Mouse (Mus musculus) limb, embryonic 14.5 days (tissue): ENCODE results near the gene Ssrp1. TPM values are rescaled to one million over a fixed set of nuclear protein-coding genes. Genes with fewer than 3 reads are reported as not detected.
A peak's percentile ranks its signal among the peaks of the same experiment; 100 is the strongest.

Experiments
- ATAC-seq: fragments of 200-750 bp; cut with Nextera tagmentation; 2 replicates; pipeline ENCODE4 v1.8.0; 2017; ENCODE audit warnings: low read depth, moderate number of reproducible peaks, moderate TSS enrichment; ENCODE audit not compliant: low FRiP score
- DNase-seq: peaks from one replicate; pipeline ENCODE4 v3.0.0-alpha.2; 2015; ENCODE audit warnings: low spot score
- H3K27ac ChIP-seq: fragments of 300-500 bp; sonication (generic); replicated peaks from 2 replicates; pipeline ENCODE4 v1.5.1; 2014; ENCODE audit warnings: low read depth, mild to moderate bottlenecking, low read length, moderate library complexity, mixed read lengths
- H3K27me3 ChIP-seq: fragments of 300-500 bp; sonication (generic); 2 replicates; pipeline ENCODE4 v1.6.1; 2014; ENCODE audit warnings: low read length, mixed read lengths; ENCODE audit not compliant: control insufficient read depth, insufficient read depth
- H3K36me3 ChIP-seq: fragments of 300-500 bp; sonication (generic); 2 replicates; pipeline ENCODE4 v1.6.1; 2014; ENCODE audit warnings: mild to moderate bottlenecking, low read length, moderate library complexity, mixed read lengths; ENCODE audit not compliant: control insufficient read depth, insufficient read depth
- H3K4me1 ChIP-seq: fragments of 300-500 bp; sonication (generic); 2 replicates; pipeline ENCODE4 v1.6.1; 2014; ENCODE audit warnings: antibody characterized with exemption, low read length, mixed read lengths; ENCODE audit not compliant: control insufficient read depth, insufficient read depth
- H3K4me2 ChIP-seq: fragments of 300-500 bp; sonication (generic); replicated peaks from 2 replicates; pipeline ENCODE4 v1.6.1; 2014; ENCODE audit warnings: low read depth, mild to moderate bottlenecking, low read length, moderate library complexity; ENCODE audit not compliant: severe bottlenecking
- H3K4me3 ChIP-seq: fragments of 300-500 bp; sonication (generic); replicated peaks from 2 replicates; pipeline ENCODE4 v1.5.1; 2014; ENCODE audit warnings: low read length
- H3K9ac ChIP-seq: fragments of 300-500 bp; sonication (generic); 2 replicates; pipeline ENCODE4 v1.6.1; 2014; ENCODE audit warnings: mild to moderate bottlenecking, low read depth, low read length, moderate library complexity; ENCODE audit not compliant: severe bottlenecking
- H3K9me3 ChIP-seq: fragments of 300-500 bp; sonication (generic); 2 replicates; pipeline ENCODE4 v1.6.1; 2016; ENCODE audit warnings: low read length; ENCODE audit not compliant: control insufficient read depth
- POLR2A ChIP-seq: fragments of 200-500 bp; IDR thresholded peaks from 2 replicates; pipeline ENCODE4 v1.8.0; 2012; ENCODE audit warnings: inconsistent platforms, mild to moderate bottlenecking, moderate library complexity, borderline replicate concordance; ENCODE audit not compliant: insufficient read depth, insufficient read length; ENCODE audit errors: extremely low read depth
- WGBS: fragments of 180-500 bp; shearing (Covaris S2); extraction: QIAGEN DNeasy Blood & Tissue Kit; methylation state at CpG from one replicate; pipeline ENCODE4 v1.1.7; 2014; 5-methylcytosine and 5-hydroxymethylcytosine counted together
- polyA plus RNA-seq, 2 experiments: library from polyadenylated mRNA; depleted of rRNA in 1 of 2; stranded (reverse) in 1 of 2; unstranded in 1 of 2; fragments of >200 nt; fragmentation: Nextera tagmentation in 1 of 2; extraction: Ambion mirVana in 1 of 2; gene quantifications; 2 replicates each; pipeline versions ENCODE4 v1.2.1 to v1.2.3; 2012 to 2014

Gene Ssrp1
- polyA plus RNA-seq (2012; rRNA removed) (256 and 265 TPM in 2 replicates), polyA plus RNA-seq (2014; fragmentation: Nextera tagmentation; extraction: Ambion mirVana) (242 and 263 TPM in 2 replicates)

DNA sequence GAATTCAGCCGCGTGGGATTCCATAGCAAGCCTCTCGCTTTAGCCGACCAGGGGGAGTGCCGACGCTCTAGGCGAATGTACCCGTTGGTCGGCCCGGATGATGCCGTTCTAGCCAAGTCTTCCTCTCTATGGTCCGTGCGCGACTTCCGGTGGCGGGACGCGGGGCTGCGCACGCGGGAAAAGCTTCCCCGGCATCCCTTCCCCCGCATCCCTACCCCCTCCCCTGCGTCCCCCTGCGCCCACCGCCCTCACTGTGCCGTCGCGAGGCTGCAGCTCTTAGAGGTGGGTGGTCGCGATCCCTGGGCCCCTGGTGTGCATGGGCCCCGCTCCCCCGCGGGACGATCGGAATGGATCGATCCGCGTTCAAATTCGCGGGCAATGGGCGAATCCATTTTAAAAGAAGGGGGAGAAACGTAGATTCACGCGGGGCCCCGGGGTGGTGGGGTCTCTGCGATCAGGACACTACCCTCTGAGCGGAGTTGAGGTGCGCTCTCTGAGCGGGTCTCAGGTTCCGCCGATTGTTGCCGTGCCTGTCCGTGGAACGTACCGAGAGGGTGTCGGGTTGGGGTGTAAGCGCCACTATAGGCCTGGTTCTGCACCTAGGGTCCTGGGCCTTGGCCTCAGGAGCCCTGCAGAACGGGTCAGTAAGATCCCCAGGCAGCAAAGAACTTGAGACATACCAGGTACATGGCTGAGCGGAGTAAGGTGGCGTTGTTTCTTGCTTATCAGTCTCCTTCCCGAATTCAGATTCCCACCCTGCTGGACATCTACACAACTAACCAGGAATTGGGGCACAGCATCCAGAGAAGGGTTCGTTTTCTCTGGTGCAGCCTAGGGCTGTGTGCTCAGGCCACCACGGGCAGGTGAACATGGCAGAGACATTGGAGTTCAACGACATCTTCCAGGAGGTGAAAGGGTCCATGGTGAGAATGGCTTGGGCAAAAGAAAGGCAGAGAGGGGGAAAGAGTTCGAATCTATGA lies at the start of gene Ssrp1, which contains the start of gene P2rx3:
Gene Ssrp1 (plus strand): TSS at position 188 of the 980 bp plus-strand sequence.
Gene P2rx3 (minus strand): TSS at position 416 of the 980 bp plus-strand sequence.
- peak; percentile 60; the same call in 1 of the 2 replicates for TF ChIP-seq POLR2A
- H3K4me2 ChIP-seq = peak within 1 kb of the TSS; percentile 60
- peaks cover 32% of the 10 kb centered on the region for H3K36me3 ChIP-seq
- DNase-seq = peak; percentile 96
- H3K9me3 ChIP-seq = no peaks in the 10 kb centered on the region
- under 1% methylated on average over 66 of the region's 66 CpGs for WGBS
- H3K27me3 ChIP-seq = no peaks in the 10 kb centered on the region
- peak within 1 kb of the TSS; percentile 81 for H3K4me3 ChIP-seq
- peak within 1 kb of the TSS; percentile 87 for H3K27ac ChIP-seq
- peak within 1 kb of the TSS; percentile 97 for H3K9ac ChIP-seq
- peak; percentile 97 for ATAC-seq
- peaks cover 12% of the 10 kb centered on the region for H3K4me1 ChIP-seq

DNA sequence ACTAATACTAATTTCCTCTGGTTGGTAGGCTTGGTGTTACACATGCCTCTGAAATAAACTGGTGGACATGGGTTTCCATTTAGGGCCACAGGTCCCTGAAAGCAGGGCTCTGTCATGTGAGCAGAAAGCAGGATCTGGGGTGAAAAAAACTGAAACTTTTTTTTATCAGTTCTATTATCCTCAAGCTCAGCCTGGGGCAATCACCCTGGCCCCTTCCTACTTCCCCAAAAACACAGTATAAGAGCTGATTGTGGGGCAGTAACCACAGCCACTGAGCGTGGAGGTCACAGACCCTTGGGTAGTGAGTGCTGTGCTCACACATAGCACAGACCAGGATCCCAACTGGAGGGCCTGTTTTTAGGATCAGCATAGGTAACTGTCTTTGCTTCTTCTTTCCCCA lies 49.1 kb upstream of the Ssrp1 start, which contains the start of gene Prg3:
Gene Prg3 (plus strand): TSS at position 286 of the 400 bp plus-strand sequence.
- no peak within 1 kb of the TSS for H3K4me3 ChIP-seq
- no peak within 1 kb of the TSS for H3K9ac ChIP-seq
- H3K4me2 ChIP-seq = no peak within 1 kb of the TSS
- 60% methylated on average over 1 of the region's 1 CpGs for WGBS
- no peaks in the 10 kb centered on the region for H3K4me1 ChIP-seq
- DNase-seq (no peak), ATAC-seq (no peak)
- H3K27me3 ChIP-seq = no peaks in the 10 kb centered on the region
- H3K9me3 ChIP-seq = no peaks in the 10 kb centered on the region
- no peak for TF ChIP-seq POLR2A
- H3K27ac ChIP-seq = no peak within 1 kb of the TSS
- no peaks in the 10 kb centered on the region for H3K36me3 ChIP-seq

GRCm38 (mm10) chr2:84996376-84996775 lies 40.7 kb upstream of the Ssrp1 start:
- Histone ChIP-seq H3K9me3 (no peaks in the 10 kb centered on the region), H3K27ac (no peak overlapping the region), H3K4me1 (no peaks in the 10 kb centered on the region), H3K4me3 (no peak overlapping the region), H3K36me3 (no peaks in the 10 kb centered on the region), H3K27me3 (no peaks in the 10 kb centered on the region), H3K9ac (no peak overlapping the region), H3K4me2 (no peak overlapping the region)
- 93% methylated on average over 2 of the region's 2 CpGs for WGBS
- ATAC-seq = no peak
- no peak for DNase-seq
- TF ChIP-seq POLR2A = no peak

DNA sequence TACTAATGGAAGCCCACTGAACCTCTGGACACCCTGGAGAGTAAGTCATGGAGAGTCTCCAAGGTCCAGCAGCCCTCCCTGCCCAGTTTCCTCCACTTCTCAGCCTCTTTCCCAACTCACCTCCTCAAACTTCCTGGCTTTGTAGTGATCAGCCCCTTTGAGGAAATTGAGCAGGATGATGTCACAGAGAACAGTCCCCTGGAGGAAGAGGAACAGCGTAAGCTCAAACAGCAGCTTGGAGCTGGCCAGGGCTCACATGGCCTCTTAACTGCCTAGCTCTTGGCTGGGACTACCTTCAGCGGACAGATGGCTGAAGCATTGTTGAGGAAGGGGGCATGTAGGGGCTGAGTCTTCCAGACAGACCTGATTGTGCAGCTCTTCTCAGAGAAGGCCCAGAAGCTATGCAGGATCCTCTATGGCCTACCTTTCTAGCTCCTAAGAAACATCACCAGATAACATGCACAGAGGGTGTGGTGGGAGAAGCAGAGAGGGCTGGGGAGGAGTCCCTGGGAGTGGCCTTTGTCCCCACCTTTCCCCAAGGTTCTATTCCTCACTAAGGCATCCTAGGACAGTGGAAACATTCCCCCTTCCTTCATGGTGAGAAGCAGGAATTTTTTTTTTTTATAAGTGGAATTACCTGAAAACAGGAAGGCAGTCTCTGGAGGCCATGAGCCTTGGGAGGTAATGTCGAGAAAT lies 37.4 kb upstream of the Ssrp1 start:
- TF ChIP-seq POLR2A = no peak
- Histone ChIP-seq H3K4me1 (no peaks in the 10 kb centered on the region), H3K36me3 (no peaks in the 10 kb centered on the region), H3K4me3 (no peak overlapping the region), H3K4me2 (no peak overlapping the region), H3K9me3 (no peaks in the 10 kb centered on the region), H3K9ac (no peak overlapping the region), H3K27me3 (no peaks in the 10 kb centered on the region), H3K27ac (no peak overlapping the region)
- ATAC-seq (no peak), DNase-seq (no peak)
- 59% methylated on average over 3 of the region's 3 CpGs for WGBS

DNA sequence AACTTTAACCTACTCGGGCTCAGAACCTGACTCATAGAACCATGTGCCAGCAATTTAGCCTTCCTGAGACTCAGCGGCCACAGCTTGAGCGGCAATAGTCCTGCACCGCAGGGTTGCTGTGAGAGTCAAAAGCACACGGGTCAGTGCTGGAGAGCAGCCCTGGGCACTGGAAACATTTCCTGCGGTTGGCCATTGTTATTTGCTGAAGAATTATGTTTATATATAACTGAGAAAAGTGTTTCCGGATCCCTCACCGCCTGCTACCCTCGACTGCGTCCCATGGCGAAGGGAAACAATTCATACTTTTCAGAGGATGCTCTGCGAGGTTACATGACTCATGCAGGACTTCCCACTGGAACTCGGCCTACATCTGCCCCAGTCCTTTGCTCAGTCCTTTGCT lies 35.5 kb upstream of the Ssrp1 start:
- no peaks in the 10 kb centered on the region for H3K4me1 ChIP-seq
- no peak overlapping the region for H3K27ac ChIP-seq
- no peak for TF ChIP-seq POLR2A
- H3K9ac ChIP-seq = no peak overlapping the region
- ATAC-seq (no peak), DNase-seq (no peak)
- H3K4me3 ChIP-seq = no peak overlapping the region
- H3K4me2 ChIP-seq = no peak overlapping the region
- H3K9me3 ChIP-seq = no peaks in the 10 kb centered on the region
- no peaks in the 10 kb centered on the region for H3K27me3 ChIP-seq
- H3K36me3 ChIP-seq = no peaks in the 10 kb centered on the region
- 84% methylated on average over 13 of the region's 13 CpGs for WGBS
